Mouse (Mus musculus): ENCODE measurements around the gene 9430038I01Rik.

Gene 9430038I01Rik

DNA sequence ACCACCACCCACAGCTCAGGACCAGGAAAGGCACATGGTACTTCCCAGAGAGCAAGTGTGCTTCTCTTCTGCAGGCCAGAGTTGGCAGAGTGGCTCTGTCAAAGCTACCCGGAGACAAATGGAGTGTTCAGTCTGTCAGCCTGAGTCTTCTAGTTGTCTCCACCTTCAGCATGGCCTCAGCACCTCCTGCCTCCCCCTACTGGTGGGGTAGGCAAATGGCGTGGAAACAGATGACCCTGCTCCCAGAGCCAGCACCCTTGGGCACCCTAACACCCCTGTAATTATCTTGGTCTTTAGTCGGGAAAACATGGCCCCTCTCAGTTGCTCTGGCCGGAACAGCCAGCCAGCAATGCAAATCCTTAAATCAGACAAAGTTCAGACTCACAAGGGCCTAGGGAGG, 43.8 kb downstream of the 9430038I01Rik start:
- DNase-seq (ENCODE audit: low spot score), result no peak

DNA sequence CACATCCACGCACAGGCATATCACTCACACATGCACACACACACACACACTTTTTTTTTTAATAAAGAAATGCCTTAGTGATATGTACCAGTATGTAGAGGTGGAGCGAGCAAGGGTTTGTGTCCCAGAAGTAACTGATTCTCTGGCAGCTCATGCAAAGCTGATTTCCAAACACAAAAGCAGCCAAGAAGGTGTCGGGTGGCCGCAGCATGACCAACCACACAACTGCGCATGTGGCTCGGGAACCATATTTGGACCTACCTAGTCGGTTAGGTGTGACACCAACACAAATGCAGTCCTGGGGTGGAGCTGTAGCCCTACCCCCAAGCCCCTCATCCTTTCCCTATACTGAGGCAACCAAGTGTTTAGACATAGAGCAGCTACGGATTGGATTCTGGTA, 45.5 kb downstream of the 9430038I01Rik start:
- no peak for DNase-seq (ENCODE audit: low spot score)

DNA sequence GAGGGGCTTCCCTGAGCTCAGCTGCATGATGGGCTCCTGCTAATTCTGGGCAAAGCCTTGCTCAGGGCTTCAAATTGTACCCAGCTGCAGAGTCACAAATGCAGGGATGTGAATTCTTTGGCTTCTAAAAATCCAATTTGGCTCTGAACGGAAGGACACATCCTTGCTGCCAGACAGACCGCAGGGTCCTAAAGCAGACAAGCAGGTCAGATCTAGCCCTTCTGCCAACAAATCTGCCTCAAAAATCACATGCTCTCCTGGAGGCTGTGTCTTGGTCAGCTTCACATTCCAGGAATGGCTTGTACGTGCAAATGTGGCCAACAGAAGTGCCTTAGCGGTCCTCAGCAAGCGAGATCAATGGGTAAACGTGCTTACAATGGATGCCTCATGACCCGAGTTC, 46.0 kb downstream of the 9430038I01Rik start:
- DNase-seq (ENCODE audit: low spot score), result peak; percentile 19

DNA sequence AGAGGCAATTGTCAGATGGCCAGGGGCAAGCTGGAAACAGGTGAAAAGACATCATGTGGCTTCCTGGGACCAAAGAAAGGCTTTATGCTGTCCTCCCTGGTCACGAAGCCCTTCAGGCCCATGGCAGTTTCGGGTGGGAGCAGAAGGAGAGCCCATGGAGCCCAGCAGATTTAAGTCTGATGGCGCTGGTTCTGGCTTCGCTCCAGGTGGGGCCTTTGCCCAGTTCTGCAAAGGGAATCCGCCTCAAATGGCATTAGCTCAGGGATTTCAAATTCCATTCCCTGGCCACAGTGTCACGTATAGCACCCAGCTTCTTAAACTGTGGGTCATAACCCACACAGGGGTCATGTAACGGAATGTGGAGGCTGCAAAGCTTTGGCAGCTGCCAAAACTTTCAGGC, 63.7 kb downstream of the 9430038I01Rik start:
- DNase-seq (ENCODE audit: low spot score), result peak; percentile 18

- peak; percentile 60 for DNase-seq (ENCODE audit: low spot score)
Measured at GRCm38 (mm10) chr7:137346068-137346467, 64.5 kb downstream of the 9430038I01Rik start.

- no peak for DNase-seq (ENCODE audit: low spot score)
Measured at GRCm38 (mm10) chr7:137333951-137334350, 76.6 kb downstream of the 9430038I01Rik start.

All from adipocyte (in vitro differentiated cells).